Mouse (Mus musculus): Measurements from ENCODE around the gene Rap1gap2. TPM values are rescaled to one million over a fixed set of nuclear protein-coding genes. Genes with fewer than 3 reads are reported as not detected.

Gene Rap1gap2
- polyA plus RNA-seq, 1 experiment from 2014 or later, result 1.5 TPM

DNA sequence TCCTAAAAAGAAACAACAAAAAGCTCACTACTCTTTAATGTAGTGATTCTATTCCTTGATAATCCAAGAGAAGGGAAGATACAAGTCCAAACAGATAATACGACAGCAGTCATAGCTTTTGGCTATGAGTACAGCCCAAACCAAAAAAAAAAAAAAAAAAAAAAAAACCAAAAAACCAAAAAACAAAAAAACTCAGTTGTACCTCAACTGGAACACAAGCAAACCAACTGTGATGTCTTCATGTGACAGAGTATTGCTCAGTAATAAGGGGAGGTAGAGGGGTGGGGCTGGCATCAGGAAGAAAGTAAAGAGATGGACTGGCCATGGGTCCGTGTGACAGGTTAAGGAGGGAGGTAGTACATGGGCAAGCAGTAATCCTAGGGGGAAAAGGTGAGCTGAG, 131.8 kb downstream of the Rap1gap2 start:
- no peaks in the 10 kb centered on the region for H3K36me3 ChIP-seq (ENCODE audit: control insufficient read depth, insufficient read depth, low read length)
- WGBS, result 84% methylated on average over 2 of the region's 2 CpGs
- no peak for ATAC-seq (ENCODE audit: low read depth)

DNA sequence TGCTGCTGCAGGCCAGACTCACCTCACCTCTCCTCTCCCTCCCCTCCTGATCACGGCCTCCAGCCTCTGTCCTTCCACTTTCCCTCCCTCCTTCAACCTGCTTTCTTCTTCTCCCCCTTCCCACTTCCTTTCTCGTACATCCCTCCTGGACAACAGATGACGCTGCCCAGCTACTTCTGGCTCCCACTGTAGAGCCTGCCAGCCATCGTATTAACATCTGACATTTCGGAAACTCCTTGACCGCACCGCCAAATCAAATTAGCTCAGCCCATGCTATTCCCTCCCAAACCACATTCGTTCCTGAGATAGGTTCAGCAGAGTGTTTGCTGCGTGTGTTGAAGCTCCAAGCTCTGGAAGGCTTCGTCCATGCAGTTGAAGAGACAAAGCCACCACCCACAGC, 138.0 kb downstream of the Rap1gap2 start:
- ATAC-seq (ENCODE audit: low read depth), result no peak
- no peaks in the 10 kb centered on the region for H3K9me3 ChIP-seq (ENCODE audit: control insufficient read depth, low read length)

More for the DNA sequence above, 131.8 kb downstream of the Rap1gap2 start:
- Histone ChIP-seq H3K9ac (ENCODE audit: low read length) (no peak overlapping the region), H3K27me3 (ENCODE audit: control insufficient read depth, insufficient read depth, low read depth, low read length) (no peaks in the 10 kb centered on the region), H3K4me1 (replicated peaks; ENCODE audit: control insufficient read depth, insufficient read depth, low read length) (no peaks in the 10 kb centered on the region), H3K4me3 (ENCODE audit: low read length) (no peak overlapping the region), H3K4me2 (ENCODE audit: low read depth, low read length) (no peak overlapping the region), H3K9me3 (ENCODE audit: control insufficient read depth, low read length) (no peaks in the 10 kb centered on the region), H3K27ac (ENCODE audit: low read length) (no peak overlapping the region)

DNA sequence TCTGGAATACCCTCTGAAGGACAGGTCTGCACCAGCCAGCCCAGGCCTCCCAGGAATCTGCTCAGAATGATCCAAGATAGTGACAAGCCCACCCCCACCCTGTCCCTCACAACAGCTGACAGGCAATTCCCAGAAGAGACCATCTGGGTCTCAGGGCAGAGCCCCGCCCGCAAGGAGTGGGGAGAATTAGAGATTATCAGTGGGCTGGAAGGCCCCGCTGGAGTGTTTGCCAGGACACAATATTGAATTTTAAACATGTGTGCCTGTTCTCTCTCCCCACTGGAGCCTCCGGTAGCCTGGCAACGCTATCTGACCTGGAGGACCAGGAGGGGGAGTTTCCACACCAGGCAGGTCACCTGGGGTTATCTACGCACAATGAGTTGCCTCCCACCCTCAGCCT, 142.5 kb downstream of the Rap1gap2 start:
- Histone ChIP-seq H3K27me3 (ENCODE audit: control insufficient read depth, insufficient read depth, low read depth, low read length) (no peaks in the 10 kb centered on the region), H3K4me2 (ENCODE audit: low read depth, low read length) (no peak overlapping the region), H3K36me3 (ENCODE audit: control insufficient read depth, insufficient read depth, low read length) (no peaks in the 10 kb centered on the region), H3K4me1 (replicated peaks; ENCODE audit: control insufficient read depth, insufficient read depth, low read length) (peaks cover 18% of the 10 kb centered on the region), H3K4me3 (ENCODE audit: low read length) (no peak overlapping the region), H3K9ac (ENCODE audit: low read length) (no peak overlapping the region), H3K27ac (ENCODE audit: low read length) (no peak overlapping the region), H3K9me3 (ENCODE audit: control insufficient read depth, low read length) (no peaks in the 10 kb centered on the region)
- 0 out of 2 replicates have a peak, but pooled peaks have one; percentile 34 for ATAC-seq (ENCODE audit: low read depth)
- 19% methylated on average over 6 of the region's 6 CpGs for WGBS

More for the DNA sequence above, 138.0 kb downstream of the Rap1gap2 start:
- WGBS, result 74% methylated on average over 10 of the region's 10 CpGs
- H3K4me1 ChIP-seq (replicated peaks; ENCODE audit: control insufficient read depth, insufficient read depth, low read length), result peaks cover 8% of the 10 kb centered on the region; the same call in 1 of the 2 replicates
- H3K4me3 ChIP-seq (ENCODE audit: low read length), result no peak overlapping the region
- no peak overlapping the region for H3K4me2 ChIP-seq (ENCODE audit: low read depth, low read length)
- H3K27ac ChIP-seq (ENCODE audit: low read length), result no peak overlapping the region
- no peaks in the 10 kb centered on the region for H3K36me3 ChIP-seq (ENCODE audit: control insufficient read depth, insufficient read depth, low read length)
- H3K9ac ChIP-seq (ENCODE audit: low read length), result no peak overlapping the region
- H3K27me3 ChIP-seq (ENCODE audit: control insufficient read depth, insufficient read depth, low read depth, low read length), result no peaks in the 10 kb centered on the region

DNA sequence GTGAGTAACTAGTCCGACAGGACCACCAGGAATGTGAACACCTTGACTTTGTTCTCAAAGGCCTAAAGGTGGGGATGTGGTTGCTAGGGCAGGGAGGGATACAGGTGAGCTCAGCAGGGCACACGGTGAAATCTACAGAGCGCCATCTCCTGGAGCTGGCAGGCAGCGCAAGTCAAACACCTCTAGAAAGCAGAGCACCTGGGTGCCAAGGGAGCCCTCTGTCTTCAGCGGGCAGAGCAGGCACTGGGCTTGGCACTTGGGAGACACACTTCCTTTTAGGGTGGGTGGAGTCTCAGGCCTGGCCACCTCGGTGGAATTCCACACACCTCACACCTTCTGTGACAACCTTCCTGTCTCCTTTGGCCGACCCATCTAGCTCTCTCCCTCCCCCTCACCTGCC, 145.0 kb downstream of the Rap1gap2 start:
- Histone ChIP-seq H3K4me1 (replicated peaks; ENCODE audit: control insufficient read depth, insufficient read depth, low read length) (peaks cover 18% of the 10 kb centered on the region), H3K27ac (ENCODE audit: low read length) (no peak overlapping the region), H3K9me3 (ENCODE audit: control insufficient read depth, low read length) (no peaks in the 10 kb centered on the region), H3K9ac (ENCODE audit: low read length) (no peak overlapping the region), H3K4me3 (ENCODE audit: low read length) (no peak overlapping the region), H3K4me2 (ENCODE audit: low read depth, low read length) (no peak overlapping the region), H3K36me3 (ENCODE audit: control insufficient read depth, insufficient read depth, low read length) (no peaks in the 10 kb centered on the region), H3K27me3 (ENCODE audit: control insufficient read depth, insufficient read depth, low read depth, low read length) (no peaks in the 10 kb centered on the region)
- peak; percentile 18; the same call in 1 of the 2 replicates for ATAC-seq (ENCODE audit: low read depth)
- WGBS, result 34% methylated on average over 7 of the region's 7 CpGs

DNA sequence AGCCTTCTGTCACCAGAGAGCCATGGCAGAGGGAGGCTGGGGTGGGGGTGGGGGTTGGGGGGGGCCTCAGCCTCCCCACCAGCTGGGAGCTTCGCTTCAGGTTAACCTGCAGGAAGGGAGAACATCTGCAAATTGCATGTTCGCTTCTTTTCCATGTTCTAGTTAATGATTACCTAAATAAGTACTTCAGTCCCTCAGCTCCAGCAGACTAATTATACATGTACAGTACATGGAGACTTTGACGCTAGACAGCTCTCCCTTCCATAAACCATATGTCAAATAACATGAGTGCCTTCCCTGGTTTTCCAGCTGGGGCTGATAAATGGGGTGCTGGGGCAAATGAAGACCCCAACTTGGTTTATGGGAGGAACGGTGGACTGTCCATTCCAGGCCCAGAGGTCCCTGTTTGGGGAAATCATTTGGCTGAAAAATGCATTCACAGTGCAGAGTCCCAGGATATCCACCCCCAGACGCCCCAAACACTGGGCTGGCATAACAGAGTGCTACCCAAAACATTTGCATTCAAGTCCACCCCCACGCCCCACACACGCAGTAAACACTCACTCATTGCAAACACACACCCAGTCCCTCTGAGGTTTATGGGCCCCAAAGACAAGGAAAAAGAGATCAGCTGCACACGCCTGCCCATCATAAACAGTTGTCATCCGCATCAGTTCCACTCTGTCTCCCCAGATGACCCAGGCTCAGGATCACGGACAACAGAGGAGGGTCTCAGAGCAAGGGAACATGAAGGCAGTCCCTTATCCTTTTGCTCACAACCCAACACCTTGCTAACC, 146.3 kb downstream of the Rap1gap2 start:
- Histone ChIP-seq H3K9me3 (ENCODE audit: control insufficient read depth, low read length) (no peaks in the 10 kb centered on the region), H3K4me2 (ENCODE audit: low read depth, low read length) (no peak overlapping the region), H3K27me3 (ENCODE audit: control insufficient read depth, insufficient read depth, low read depth, low read length) (no peaks in the 10 kb centered on the region), H3K4me3 (ENCODE audit: low read length) (no peak overlapping the region), H3K36me3 (ENCODE audit: control insufficient read depth, insufficient read depth, low read length) (no peaks in the 10 kb centered on the region), H3K27ac (ENCODE audit: low read length) (no peak overlapping the region), H3K4me1 (replicated peaks; ENCODE audit: control insufficient read depth, insufficient read depth, low read length) (peaks cover 18% of the 10 kb centered on the region), H3K9ac (ENCODE audit: low read length) (no peak overlapping the region)
- ATAC-seq (ENCODE audit: low read depth), result peak; percentile 18; the same call in 1 of the 2 replicates
- 30% methylated on average over 10 of the region's 10 CpGs for WGBS

DNA sequence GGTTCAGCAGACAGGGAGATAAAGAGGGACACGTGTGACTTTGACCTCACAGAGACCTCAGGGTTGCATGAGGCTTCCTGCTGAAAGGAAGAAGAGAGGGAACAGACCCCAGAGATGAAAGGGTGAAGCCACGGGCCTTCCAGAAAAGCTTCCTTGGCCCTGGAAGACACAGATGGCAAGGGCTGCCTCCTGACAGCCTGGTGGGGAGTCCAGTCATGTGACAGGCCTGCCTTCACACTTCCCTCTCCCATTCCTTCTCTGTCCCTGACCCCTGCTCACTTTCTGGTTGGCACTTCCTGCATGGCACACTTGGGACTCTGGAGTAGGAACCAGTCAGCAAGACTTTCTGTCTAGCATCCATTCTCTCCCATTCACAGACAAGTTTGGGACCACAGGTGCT, 148.1 kb downstream of the Rap1gap2 start:
- Histone ChIP-seq H3K4me2 (ENCODE audit: low read depth, low read length) (no peak overlapping the region), H3K36me3 (ENCODE audit: control insufficient read depth, insufficient read depth, low read length) (no peaks in the 10 kb centered on the region), H3K4me3 (ENCODE audit: low read length) (no peak overlapping the region), H3K9me3 (ENCODE audit: control insufficient read depth, low read length) (no peaks in the 10 kb centered on the region), H3K9ac (ENCODE audit: low read length) (no peak overlapping the region), H3K27ac (ENCODE audit: low read length) (no peak overlapping the region), H3K27me3 (ENCODE audit: control insufficient read depth, insufficient read depth, low read depth, low read length) (no peaks in the 10 kb centered on the region), H3K4me1 (replicated peaks; ENCODE audit: control insufficient read depth, insufficient read depth, low read length) (peaks cover 10% of the 10 kb centered on the region)
- ATAC-seq (ENCODE audit: low read depth), result no peak
- 22% methylated on average over 2 of the region's 2 CpGs for WGBS

DNA sequence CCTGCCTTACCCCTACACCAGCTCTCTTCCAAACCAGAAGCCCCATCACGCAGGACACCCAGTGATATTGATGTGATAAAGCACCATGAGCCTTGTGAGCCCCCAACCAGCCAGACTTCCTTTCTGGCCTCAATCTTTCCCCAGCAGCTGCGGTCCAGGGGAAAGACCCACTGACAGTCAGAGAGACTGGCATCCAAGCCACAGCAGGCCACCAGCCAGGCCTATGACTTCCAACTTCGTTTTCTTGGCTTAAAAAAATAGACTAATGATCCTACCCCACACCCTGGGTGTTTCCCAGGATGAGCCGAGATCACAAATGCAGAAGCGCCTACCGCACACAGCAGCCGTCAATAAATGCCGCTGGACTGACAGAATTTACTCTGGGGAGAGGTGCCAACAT, 151.1 kb downstream of the Rap1gap2 start:
- no peak overlapping the region for H3K4me2 ChIP-seq (ENCODE audit: low read depth, low read length)
- no peak overlapping the region for H3K27ac ChIP-seq (ENCODE audit: low read length)
- peaks cover 7% of the 10 kb centered on the region for H3K4me1 ChIP-seq (replicated peaks; ENCODE audit: control insufficient read depth, insufficient read depth, low read length)
- WGBS, result 82% methylated on average over 8 of the region's 8 CpGs
- no peak for ATAC-seq (ENCODE audit: low read depth)
- H3K27me3 ChIP-seq (ENCODE audit: control insufficient read depth, insufficient read depth, low read depth, low read length), result no peaks in the 10 kb centered on the region
- no peak overlapping the region for H3K4me3 ChIP-seq (ENCODE audit: low read length)
- no peaks in the 10 kb centered on the region for H3K36me3 ChIP-seq (ENCODE audit: control insufficient read depth, insufficient read depth, low read length)
- no peak overlapping the region for H3K9ac ChIP-seq (ENCODE audit: low read length)
- H3K9me3 ChIP-seq (ENCODE audit: control insufficient read depth, low read length), result no peaks in the 10 kb centered on the region

DNA sequence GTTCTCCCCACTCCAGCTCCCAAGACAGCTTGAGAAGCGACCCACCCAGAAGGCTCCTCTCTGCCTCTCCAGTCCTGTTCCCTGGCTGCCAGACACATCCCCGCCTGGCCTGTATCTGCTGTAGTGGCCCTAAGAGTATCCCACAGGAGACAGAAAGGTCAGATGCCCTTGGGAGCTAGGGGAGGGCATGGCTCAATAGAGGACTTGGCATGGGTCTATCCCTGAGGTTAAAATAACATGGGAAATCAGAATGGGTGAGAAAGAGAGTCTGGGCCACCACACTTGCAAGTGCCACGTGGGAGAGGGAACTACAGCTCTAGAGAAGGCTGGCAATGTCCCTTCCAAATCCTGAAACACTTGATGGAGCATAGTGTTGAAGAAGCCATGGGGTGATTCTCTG, 152.3 kb downstream of the Rap1gap2 start:
- ATAC-seq (ENCODE audit: low read depth), result no peak
- no peaks in the 10 kb centered on the region for H3K27me3 ChIP-seq (ENCODE audit: control insufficient read depth, insufficient read depth, low read depth, low read length)
- WGBS, result 78% methylated on average over 3 of the region's 3 CpGs
- H3K4me1 ChIP-seq (replicated peaks; ENCODE audit: control insufficient read depth, insufficient read depth, low read length), result no peaks in the 10 kb centered on the region
- no peak overlapping the region for H3K4me2 ChIP-seq (ENCODE audit: low read depth, low read length)
- no peak overlapping the region for H3K27ac ChIP-seq (ENCODE audit: low read length)
- no peaks in the 10 kb centered on the region for H3K36me3 ChIP-seq (ENCODE audit: control insufficient read depth, insufficient read depth, low read length)
- H3K9me3 ChIP-seq (ENCODE audit: control insufficient read depth, low read length), result no peaks in the 10 kb centered on the region
- no peak overlapping the region for H3K9ac ChIP-seq (ENCODE audit: low read length)
- H3K4me3 ChIP-seq (ENCODE audit: low read length), result no peak overlapping the region

DNA sequence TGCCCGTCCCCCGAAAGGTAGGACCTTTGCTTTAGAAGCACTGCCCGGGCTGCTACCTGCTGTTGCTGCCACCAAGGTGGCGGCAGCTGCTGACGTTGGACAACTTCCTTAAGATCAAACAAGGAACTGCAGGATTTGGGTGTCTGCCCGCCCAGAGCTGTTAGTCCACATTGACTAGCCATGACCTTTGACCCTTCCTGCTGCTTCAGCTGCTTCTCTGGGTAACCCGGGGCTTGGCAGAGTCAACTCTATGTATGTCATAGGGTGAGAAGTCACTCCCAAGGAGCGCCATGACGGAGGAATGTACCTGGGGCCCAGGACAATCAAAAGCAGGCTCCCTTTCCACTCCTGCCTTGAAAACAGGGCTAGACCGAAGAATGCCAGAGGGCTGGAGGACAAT, 153.5 kb downstream of the Rap1gap2 start:
- ATAC-seq (ENCODE audit: low read depth), result no peak
- H3K9me3 ChIP-seq (ENCODE audit: control insufficient read depth, low read length), result no peaks in the 10 kb centered on the region
- 58% methylated on average over 10 of the region's 10 CpGs for WGBS
- no peak overlapping the region for H3K4me2 ChIP-seq (ENCODE audit: low read depth, low read length)
- no peaks in the 10 kb centered on the region for H3K36me3 ChIP-seq (ENCODE audit: control insufficient read depth, insufficient read depth, low read length)
- no peak overlapping the region for H3K27ac ChIP-seq (ENCODE audit: low read length)
- H3K4me1 ChIP-seq (replicated peaks; ENCODE audit: control insufficient read depth, insufficient read depth, low read length), result no peaks in the 10 kb centered on the region
- no peak overlapping the region for H3K4me3 ChIP-seq (ENCODE audit: low read length)
- no peak overlapping the region for H3K9ac ChIP-seq (ENCODE audit: low read length)
- H3K27me3 ChIP-seq (ENCODE audit: control insufficient read depth, insufficient read depth, low read depth, low read length), result no peaks in the 10 kb centered on the region
